ENCODE assay signal across 21 mouse cellular contexts in the genomic region with DNA sequence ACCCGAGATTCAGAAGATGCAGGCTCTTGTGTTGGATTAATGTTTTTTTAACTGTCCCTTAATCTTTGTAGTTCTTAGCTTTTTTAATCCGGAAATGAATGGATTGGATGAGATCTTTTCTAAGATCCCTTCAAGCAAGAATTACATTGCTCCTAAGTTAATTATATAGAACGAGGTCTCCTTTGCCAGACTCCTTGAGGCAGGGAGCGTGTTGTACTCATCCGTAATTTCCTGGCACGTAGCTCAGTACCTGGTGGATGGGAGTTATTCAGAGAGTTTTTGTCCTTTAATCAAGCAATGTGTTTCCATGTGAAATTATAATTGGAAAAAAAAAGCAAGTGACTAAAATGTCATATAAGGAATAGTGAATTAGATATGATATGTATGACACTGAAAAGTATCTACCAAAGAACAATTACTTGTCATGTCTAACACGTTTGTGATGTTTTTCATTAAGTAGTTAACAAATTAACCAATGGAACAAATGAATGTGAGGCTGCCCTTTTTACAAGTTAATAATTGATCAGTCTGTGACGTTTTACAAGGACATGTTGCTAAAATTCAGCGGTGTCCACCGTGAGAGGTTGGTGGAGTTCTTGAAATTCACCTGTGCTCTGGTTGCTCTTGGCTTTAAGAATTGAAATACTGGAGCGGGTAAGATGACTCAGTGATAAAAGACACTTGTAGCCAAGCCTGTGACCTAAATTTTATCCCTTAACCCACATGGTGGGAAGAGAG. TPM values are rescaled to one million over a fixed set of nuclear protein-coding genes. Genes with fewer than 3 reads are reported as not detected.
DNase-seq lines count a peak whose midpoint lies in the region; ATAC-seq and TF ChIP-seq lines count a peak whose summit lies in the region.
"Had no signal": no experiment of that assay in that cellular context is flagged by ENCODE, and none has a peak within 500 bp of the region (broad histone marks: within the 10 kb centered on the region; RNA-seq: fewer than 3 reads in every experiment).

No protein-coding gene starts in this region.

- no peaks in the 10 kb centered on the region for H3K27me3 ChIP-seq in forebrain, embryonic 13.5 days
- no peaks in the 10 kb centered on the region for H3K27me3 ChIP-seq in forebrain, embryonic 15.5 days
- no peaks in the 10 kb centered on the region for H3K27me3 ChIP-seq in hindbrain, embryonic 15.5 days
- H3K27me3 ChIP-seq in hindbrain, embryonic 10.5 days (ENCODE audit: insufficient read depth, poor library complexity, severe bottlenecking), result no peaks in the 10 kb centered on the region
- H3K27me3 ChIP-seq in liver, adult 2 months (ENCODE audit: control insufficient read depth, insufficient read depth, low read length), result no peaks in the 10 kb centered on the region
- H3K27me3 ChIP-seq: liver, embryonic 13.5 days; lung, embryonic 15.5 days; midbrain, embryonic 12.5 days had no signal

- 54% methylated on average over 11 of the region's 11 CpGs for WGBS in forebrain, embryonic 13.5 days
- WGBS in forebrain, embryonic 15.5 days, result 42% methylated on average over 11 of the region's 11 CpGs
- WGBS in hindbrain, embryonic 15.5 days, result 52% methylated on average over 11 of the region's 11 CpGs
- WGBS in hindbrain, embryonic 10.5 days, result 90% methylated on average over 11 of the region's 11 CpGs
- WGBS in liver, adult 2 months, result 42% methylated on average over 11 of the region's 11 CpGs

- H3K4me3 ChIP-seq in forebrain, embryonic 13.5 days, result no peak overlapping the region
- H3K4me3 ChIP-seq in forebrain, embryonic 15.5 days, result no peak overlapping the region
- H3K4me3 ChIP-seq in hindbrain, embryonic 15.5 days, result no peak overlapping the region
- no peak overlapping the region for H3K4me3 ChIP-seq in hindbrain, embryonic 10.5 days
- no peak overlapping the region for H3K4me3 ChIP-seq in liver, adult 2 months (ENCODE audit: insufficient read depth, low read depth, low read length)
- H3K4me3 ChIP-seq: limb, embryonic 10.5 days; liver, embryonic 13.5 days; lung, embryonic 15.5 days; midbrain, embryonic 12.5 days had no signal

- TF ChIP-seq POLR2A in liver, adult 2 months (IDR thresholded peaks at IDR 0.05; ENCODE audit: extremely low read depth, insufficient read depth, low read length), result no peak

- H3K4me2 ChIP-seq in forebrain, embryonic 13.5 days, result no peak overlapping the region
- H3K4me2 ChIP-seq in forebrain, embryonic 15.5 days (replicated peaks), result no peak overlapping the region
- H3K4me2 ChIP-seq in hindbrain, embryonic 15.5 days, result peak overlapping the region; percentile 43; the same call in 1 of the 2 replicates
- H3K4me2 ChIP-seq: liver, embryonic 13.5 days; lung, embryonic 15.5 days had no signal

- H3K27ac ChIP-seq in forebrain, embryonic 13.5 days, result no peak overlapping the region
- H3K27ac ChIP-seq in forebrain, embryonic 15.5 days (replicated peaks), result no peak overlapping the region
- no peak overlapping the region for H3K27ac ChIP-seq in hindbrain, embryonic 15.5 days (replicated peaks)
- H3K27ac ChIP-seq in hindbrain, embryonic 10.5 days, result no peak overlapping the region
- peak overlapping the region; percentile 45; the same call in 1 of the 2 replicates for H3K27ac ChIP-seq in liver, adult 2 months (replicated peaks; ENCODE audit: insufficient read depth, low read depth, low read length)
- H3K27ac ChIP-seq: limb, embryonic 10.5 days; liver, embryonic 13.5 days; lung, embryonic 15.5 days; macrophage had no signal

- H3K9ac ChIP-seq in forebrain, embryonic 13.5 days, result no peak overlapping the region
- no peak overlapping the region for H3K9ac ChIP-seq in forebrain, embryonic 15.5 days (replicated peaks)
- H3K9ac ChIP-seq in hindbrain, embryonic 15.5 days, result no peak overlapping the region
- no peak overlapping the region for H3K9ac ChIP-seq in liver, adult 2 months (ENCODE audit: low read depth, low read length)
- H3K9ac ChIP-seq: liver, embryonic 13.5 days; lung, embryonic 15.5 days; midbrain, embryonic 12.5 days had no signal

- ATAC-seq in forebrain, embryonic 13.5 days, result 0 out of 2 replicates have a peak, but pooled peaks have one; percentile 54
- no peak for ATAC-seq in forebrain, embryonic 15.5 days (replicated peaks)
- ATAC-seq in hindbrain, embryonic 15.5 days (ENCODE audit: low FRiP score, low read depth), result no peak

- peaks cover 19% of the 10 kb centered on the region for H3K4me1 ChIP-seq in forebrain, embryonic 13.5 days
- peaks cover 28% of the 10 kb centered on the region for H3K4me1 ChIP-seq in forebrain, embryonic 15.5 days
- peaks cover 13% of the 10 kb centered on the region for H3K4me1 ChIP-seq in hindbrain, embryonic 15.5 days (replicated peaks)
- H3K4me1 ChIP-seq in hindbrain, embryonic 10.5 days (replicated peaks), result peaks cover 15% of the 10 kb centered on the region
- peaks cover 9% of the 10 kb centered on the region; the same call in 1 of the 2 replicates for H3K4me1 ChIP-seq in liver, adult 2 months (ENCODE audit: control insufficient read depth, insufficient read depth, low read length)
- H3K4me1 ChIP-seq: lung, embryonic 15.5 days had no signal

- H3K79me2 ChIP-seq in liver, adult 2 months (ENCODE audit: control insufficient read depth, insufficient read depth, low read length), result peaks cover 13% of the 10 kb centered on the region; the same call in 1 of the 2 replicates

- no peak for TF ChIP-seq CTCF in liver, adult 2 months (IDR thresholded peaks at IDR 0.05; ENCODE audit: low read depth, low read length)

- no peak for DNase-seq in hindbrain, embryonic 10.5 days (ENCODE audit: low spot score)
- peak; percentile 87 for DNase-seq in liver, adult 2 months (ENCODE audit: extremely low read depth, low read depth, low spot score)
- DNase-seq in liver, result no peak
- DNase-seq in fat pad, adult 2 months (ENCODE audit: extremely low read depth, low read depth, low spot score), result peak; percentile 75
- no peak for DNase-seq in right cerebral cortex, adult 18-20 months
- DNase-seq: adrenal gland, adult 8-10 months; cerebellum, adult 11 months; cerebellum, postnatal 14 days; embryo, embryonic 11 days; gastrocnemius, postnatal 25 days; layer of hippocampus, adult 9-11 months; liver, embryonic 13.5 days; right cerebral cortex, postnatal 4 days; thymus, adult 2 months had no signal

- H3K36me3 ChIP-seq in forebrain, embryonic 13.5 days (ENCODE audit: poor library complexity, severe bottlenecking), result peaks cover 24% of the 10 kb centered on the region
- H3K36me3 ChIP-seq in forebrain, embryonic 15.5 days, result peaks cover 13% of the 10 kb centered on the region; the same call in 1 of the 2 replicates
- H3K36me3 ChIP-seq in hindbrain, embryonic 15.5 days, result peaks cover 11% of the 10 kb centered on the region; the same call in 1 of the 2 replicates
- H3K36me3 ChIP-seq in hindbrain, embryonic 10.5 days, result peaks cover 47% of the 10 kb centered on the region
- H3K36me3 ChIP-seq in liver, adult 2 months (ENCODE audit: control insufficient read depth, insufficient read depth, low read length), result peaks cover 10% of the 10 kb centered on the region

- no peaks in the 10 kb centered on the region for H3K9me3 ChIP-seq in forebrain, embryonic 13.5 days (replicated peaks)
- no peaks in the 10 kb centered on the region for H3K9me3 ChIP-seq in forebrain, embryonic 15.5 days
- no peaks in the 10 kb centered on the region for H3K9me3 ChIP-seq in hindbrain, embryonic 15.5 days
- H3K9me3 ChIP-seq in hindbrain, embryonic 10.5 days, result no peaks in the 10 kb centered on the region
- H3K9me3 ChIP-seq: limb, embryonic 10.5 days; liver, embryonic 13.5 days; lung, embryonic 15.5 days; midbrain, embryonic 12.5 days had no signal

RNA-seq across cellular contexts. Expression of a gene that starts 12.5 kb away (rescaled TPM):
- 16.4 and 18.1 TPM in 2 replicates for polyA plus RNA-seq in forebrain, embryonic 13.5 days (2015; fragmentation: Nextera tagmentation; extraction: Ambion mirVana)
- polyA plus RNA-seq in forebrain, embryonic 15.5 days (2015; fragmentation: Nextera tagmentation; extraction: Ambion mirVana), result 19.0 TPM in 2 replicates
- 11.5 and 12.3 TPM in 2 replicates for polyA plus RNA-seq in hindbrain, embryonic 15.5 days (2015; fragmentation: Nextera tagmentation; extraction: Ambion mirVana)
- polyA plus RNA-seq in hindbrain, embryonic 10.5 days (2016; fragmentation: Nextera tagmentation; extraction: Ambion mirVana), result 34.8 and 42.6 TPM in 2 replicates
- 6.9 and 8.4 TPM in 2 replicates for total RNA-seq in liver, adult 2 months (2014; rRNA removed)
- 2.3 and 2.5 TPM in 2 replicates for polyA plus RNA-seq in liver, adult 2 months (2012; rRNA removed)

Comparison
In these comparisons a context has a peak if more than half of its experiments do, and no peak if none do; other contexts are left out.
1. DNase-seq: peak in liver, adult 2 months (single experiment) and fat pad, adult 2 months (single experiment); none in hindbrain, embryonic 10.5 days (single experiment), liver (single experiment) and right cerebral cortex, adult 18-20 months (single experiment).